Mouse (Mus musculus): ENCODE measurements around the gene 2300002M23Rik.

The 2300002M23Rik gene

GRCm38 (mm10) chr17:35601736-35602354 lies 34.6 kb downstream of the 2300002M23Rik start:
- DNase-seq (ENCODE audit: low read depth, low spot score): no peak

GRCm38 (mm10) chr17:35617127-35617526 lies 49.9 kb downstream of the 2300002M23Rik start:
- DNase-seq (ENCODE audit: low read depth, low spot score): no peak
